Mouse (Mus musculus): ENCODE data around the gene Kctd21.

DNA sequence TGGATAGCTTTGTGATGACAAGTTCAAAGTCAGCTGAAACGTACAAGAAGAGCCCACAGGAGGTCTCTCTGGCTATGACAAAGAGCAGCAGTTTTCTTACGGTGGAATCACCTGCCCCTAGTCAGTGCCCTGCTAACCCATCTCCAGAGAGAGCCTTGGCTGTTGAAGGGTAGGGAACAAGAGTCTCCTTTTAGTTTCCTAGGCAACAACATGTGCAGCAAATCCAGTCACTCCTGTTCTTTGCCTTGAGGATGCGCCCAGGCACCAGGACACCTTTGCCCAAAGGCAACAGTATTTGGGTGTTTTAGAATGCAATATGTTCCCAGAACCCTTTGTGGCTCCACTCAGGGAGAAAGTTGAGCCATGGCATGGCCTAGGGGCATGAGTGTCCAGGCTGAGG is 16.2 kb downstream of the Kctd21 start:
- TF ChIP-seq CTCF (IDR thresholded peaks at IDR 0.05; ENCODE audit: low read depth, low read length): no peak
- TF ChIP-seq EP300 (IDR thresholded peaks at IDR 0.05; ENCODE audit: insufficient read depth, low read depth, low read length): no peak
